ENCODE assay signal across 20 mouse cellular contexts in genomic region chr9:96578190-96578589, GRCm38 (mm10). TPM values are rescaled to one million over a fixed set of nuclear protein-coding genes. Genes with fewer than 3 reads are reported as not detected.
"Had no signal": no experiment of that assay in that cellular context is flagged by ENCODE, and none has a peak within 500 bp of the region (broad histone marks: within the 10 kb centered on the region; RNA-seq: fewer than 3 reads in every experiment).

No protein-coding gene starts in this region.

- DNase-seq: kidney, adult 18-20 months; kidney, postnatal 14 days; lung, adult 2 months; lung, postnatal 36 days; midbrain, embryonic 14.5 days; retina, postnatal 1 day; right cerebral cortex, postnatal 25 days; thymus, postnatal 36 days had no signal

- H3K4me2 ChIP-seq: kidney, embryonic 15.5 days; liver, embryonic 11.5 days; liver, embryonic 15.5 days; neural tube, embryonic 12.5 days had no signal

- H3K4me1 ChIP-seq: kidney, embryonic 15.5 days; liver, embryonic 15.5 days; midbrain, embryonic 10.5 days; neural tube, embryonic 12.5 days had no signal

- ATAC-seq: lung, postnatal 0 days had no signal

- H3K9me3 ChIP-seq: kidney, embryonic 15.5 days; liver, embryonic 15.5 days; midbrain, embryonic 10.5 days; neural tube, embryonic 12.5 days had no signal

- H3K9ac ChIP-seq: kidney, embryonic 15.5 days; liver, embryonic 15.5 days; neural tube, embryonic 12.5 days had no signal

- H3K27me3 ChIP-seq: kidney, embryonic 15.5 days; liver, embryonic 15.5 days; neural tube, embryonic 12.5 days had no signal

- H3K4me3 ChIP-seq: kidney, embryonic 15.5 days; left cerebral cortex, adult 2 months; liver, embryonic 15.5 days; midbrain, embryonic 10.5 days; neural tube, embryonic 12.5 days had no signal

- H3K36me3 ChIP-seq: liver, embryonic 15.5 days; midbrain, embryonic 10.5 days had no signal

- H3K27ac ChIP-seq: kidney, embryonic 15.5 days; left cerebral cortex, adult 2 months; liver, embryonic 15.5 days; midbrain, embryonic 10.5 days; neural tube, embryonic 12.5 days had no signal

RNA-seq across cellular contexts. Expression of gene Gm28729, which starts 53.1 kb away (rescaled TPM):
- total RNA-seq: left cerebral cortex, adult 2 months; monocyte, adult 5-6 weeks; neutrophil, adult 5-6 weeks had no signal
- polyA plus RNA-seq: kidney, embryonic 15.5 days; limb, embryonic 11.5 days; liver, embryonic 11.5 days; midbrain, embryonic 10.5 days; midbrain, embryonic 14.5 days; neural tube, embryonic 12.5 days; stomach, embryonic 16.5 days; thymus, postnatal 0 days had no signal
